Mouse (Mus musculus) T-cell, adult 66 days (primary cell): ENCODE measurements around the gene Mup15. TPM values are rescaled to one million over a fixed set of nuclear protein-coding genes. Genes with fewer than 3 reads are reported as not detected.

Experiments used
- total RNA-seq, 2 experiments: library from RNA; stranded (reverse); gene quantifications; 3 replicates in 1 of 2; 4 replicates in 1 of 2; pipeline ENCODE4 v1.2.4; 2023

The Mup15 gene
- total RNA-seq = not detected

GRCm38 (mm10) chr4:61439643-61440042 lies at the start of gene Mup15:
Mup15 (minus strand) TSS chr4:61439743.

Other genes with a start within 250 kb of the Mup15 start
- not detected for gene Mup13, start 211.5 kb downstream of the Mup15 start, total RNA-seq
- gene Mup14, start 135.7 kb downstream of the Mup15 start, total RNA-seq = not detected
- gene Mup16, start 79.8 kb upstream of the Mup15 start, total RNA-seq = not detected
- gene Mup17, start 156.1 kb upstream of the Mup15 start, total RNA-seq = not detected
- not detected for gene Mup18, start 234.4 kb upstream of the Mup15 start, total RNA-seq